ENCODE assay signal across 8 mouse cellular contexts in the genomic region with DNA sequence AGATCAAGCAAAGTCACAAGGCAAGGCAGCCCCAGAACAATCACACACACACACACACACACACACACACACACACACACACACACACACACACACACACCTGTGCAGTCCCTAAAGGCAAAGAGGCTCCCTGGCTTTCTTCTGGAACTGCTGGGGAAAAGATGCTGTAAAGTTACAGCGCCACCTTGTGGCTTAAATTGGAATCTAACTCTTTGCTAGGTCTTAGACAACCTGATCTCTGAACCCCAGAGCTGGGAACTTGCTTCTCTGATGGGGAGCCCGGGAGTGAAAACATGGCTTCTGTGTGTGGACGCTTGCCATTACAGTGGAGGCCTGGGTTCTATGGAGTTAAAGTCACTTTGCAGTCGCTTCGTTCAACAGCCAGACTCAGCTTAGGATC. TPM values are rescaled to one million over a fixed set of nuclear protein-coding genes. Genes with fewer than 3 reads are reported as not detected.
DNase-seq lines count a peak whose midpoint lies in the region; ATAC-seq and TF ChIP-seq lines count a peak whose summit lies in the region.
"Had no signal": no experiment of that assay in that cellular context is flagged by ENCODE, and none has a peak within 500 bp of the region (broad histone marks: within the 10 kb centered on the region; RNA-seq: fewer than 3 reads in every experiment).

No protein-coding gene starts in this region.

- H3K4me2 ChIP-seq in embryonic facial prominence, embryonic 14.5 days (ENCODE audit: low read depth, low read length), result no peak overlapping the region
- H3K4me2 ChIP-seq in liver, embryonic 16.5 days (ENCODE audit: low read depth, low read length), result no peak overlapping the region
- no peak overlapping the region for H3K4me2 ChIP-seq in neural tube, embryonic 14.5 days (ENCODE audit: low read depth, low read length)
- H3K4me2 ChIP-seq: stomach, embryonic 15.5 days had no signal

- no peak for TF ChIP-seq CTCF in thymus, adult 2 months (IDR thresholded peaks at IDR 0.05; ENCODE audit: borderline replicate concordance, control insufficient read depth, extremely low read depth, insufficient read depth, low read length, poor library complexity)

- no peaks in the 10 kb centered on the region for H3K27me3 ChIP-seq in thymus, adult 2 months (ENCODE audit: control insufficient read depth, insufficient read depth, low read length)
- no peaks in the 10 kb centered on the region for H3K27me3 ChIP-seq in embryonic facial prominence, embryonic 14.5 days (replicated peaks; ENCODE audit: control insufficient read depth, insufficient read depth, low read length)
- H3K27me3 ChIP-seq in liver, embryonic 16.5 days (ENCODE audit: control insufficient read depth, insufficient read depth, low read depth, low read length), result peaks cover 5% of the 10 kb centered on the region; the same call in 1 of the 2 replicates
- no peaks in the 10 kb centered on the region for H3K27me3 ChIP-seq in neural tube, embryonic 14.5 days (ENCODE audit: control insufficient read depth, insufficient read depth, low read length)
- H3K27me3 ChIP-seq: stomach, embryonic 15.5 days had no signal

- H3K36me3 ChIP-seq in thymus, adult 2 months (ENCODE audit: control insufficient read depth, insufficient read depth, low read length), result no peaks in the 10 kb centered on the region
- peaks cover 5% of the 10 kb centered on the region; the same call in 1 of the 2 replicates for H3K36me3 ChIP-seq in embryonic facial prominence, embryonic 14.5 days (ENCODE audit: control insufficient read depth, insufficient read depth, low read length)
- H3K36me3 ChIP-seq in liver, embryonic 16.5 days (ENCODE audit: control insufficient read depth, insufficient read depth), result no peaks in the 10 kb centered on the region
- H3K36me3 ChIP-seq in neural tube, embryonic 14.5 days (ENCODE audit: control insufficient read depth, insufficient read depth, low read length), result peaks cover 26% of the 10 kb centered on the region; the same call in 1 of the 2 replicates
- H3K36me3 ChIP-seq: stomach, embryonic 15.5 days had no signal

- no peak for TF ChIP-seq POLR2A in thymus, adult 2 months (IDR thresholded peaks at IDR 0.05; ENCODE audit: control insufficient read depth, extremely low read depth, insufficient read depth, low read length, poor library complexity)

- H3K9ac ChIP-seq in embryonic facial prominence, embryonic 14.5 days (ENCODE audit: low read depth, low read length), result no peak overlapping the region
- H3K9ac ChIP-seq in liver, embryonic 16.5 days (ENCODE audit: low read depth, low read length), result no peak overlapping the region
- H3K9ac ChIP-seq in neural tube, embryonic 14.5 days (replicated peaks; ENCODE audit: low read depth, low read length), result no peak overlapping the region
- H3K9ac ChIP-seq: stomach, embryonic 15.5 days had no signal

- no peaks in the 10 kb centered on the region for H3K4me1 ChIP-seq in thymus, adult 2 months (replicated peaks; ENCODE audit: control insufficient read depth, insufficient read depth, low read length)
- no peaks in the 10 kb centered on the region for H3K4me1 ChIP-seq in embryonic facial prominence, embryonic 14.5 days (ENCODE audit: control insufficient read depth, insufficient read depth, low read length)
- no peaks in the 10 kb centered on the region for H3K4me1 ChIP-seq in liver, embryonic 16.5 days (ENCODE audit: control insufficient read depth, low read depth, low read length)
- H3K4me1 ChIP-seq in neural tube, embryonic 14.5 days (ENCODE audit: control insufficient read depth, insufficient read depth, low read length), result 0 out of 2 replicates have a peak, but pooled peaks cover 3% of the 10 kb centered on the region
- H3K4me1 ChIP-seq: stomach, embryonic 15.5 days had no signal

- ATAC-seq in embryonic facial prominence, embryonic 14.5 days (ENCODE audit: low read depth), result peak; percentile 50
- peak; percentile 45 for ATAC-seq in liver, embryonic 16.5 days (ENCODE audit: low read depth)
- ATAC-seq in neural tube, embryonic 14.5 days (ENCODE audit: low read depth), result peak; percentile 30; the same call in 1 of the 2 replicates

- no peak overlapping the region for H3K4me3 ChIP-seq in thymus, adult 2 months (ENCODE audit: control insufficient read depth, insufficient read depth, low read length)
- no peak overlapping the region for H3K4me3 ChIP-seq in embryonic facial prominence, embryonic 14.5 days (ENCODE audit: low read depth, low read length)
- H3K4me3 ChIP-seq in liver, embryonic 16.5 days (ENCODE audit: low read depth, low read length), result no peak overlapping the region
- H3K4me3 ChIP-seq in neural tube, embryonic 14.5 days (ENCODE audit: low read depth, low read length), result no peak overlapping the region
- H3K4me3 ChIP-seq: stomach, embryonic 15.5 days had no signal

- peak; percentile 68 for DNase-seq in thymus, adult 2 months
- no peak for DNase-seq in thymus, adult 18-20 months
- DNase-seq in adipocyte (ENCODE audit: low spot score), result peak; percentile 86
- DNase-seq in embryonic facial prominence, embryonic 14.5 days (ENCODE audit: low spot score), result peak; percentile 76
- DNase-seq in induced T-regulatory cell, adult 2 months (ENCODE audit: low read depth), result peak; percentile 85

- no peaks in the 10 kb centered on the region for H3K9me3 ChIP-seq in embryonic facial prominence, embryonic 14.5 days (ENCODE audit: control insufficient read depth, low read length)
- no peaks in the 10 kb centered on the region for H3K9me3 ChIP-seq in liver, embryonic 16.5 days (replicated peaks; ENCODE audit: control insufficient read depth, low read length)
- H3K9me3 ChIP-seq in neural tube, embryonic 14.5 days (ENCODE audit: control insufficient read depth, low read length), result no peaks in the 10 kb centered on the region
- H3K9me3 ChIP-seq: stomach, embryonic 15.5 days had no signal

- WGBS in thymus, adult 2 months, result 28% methylated on average over 5 of the region's 5 CpGs
- WGBS in embryonic facial prominence, embryonic 14.5 days, result 21% methylated on average over 5 of the region's 5 CpGs
- 8% methylated on average over 5 of the region's 5 CpGs for WGBS in liver, embryonic 16.5 days (ENCODE audit: insufficient replicate concordance)
- 28% methylated on average over 5 of the region's 5 CpGs for WGBS in neural tube, embryonic 14.5 days

- no peak overlapping the region for H3K27ac ChIP-seq in thymus, adult 2 months (ENCODE audit: control insufficient read depth, insufficient read depth, low read length)
- no peak overlapping the region for H3K27ac ChIP-seq in embryonic facial prominence, embryonic 14.5 days (replicated peaks; ENCODE audit: low read depth, low read length)
- no peak overlapping the region for H3K27ac ChIP-seq in liver, embryonic 16.5 days (ENCODE audit: low read length)
- no peak overlapping the region for H3K27ac ChIP-seq in neural tube, embryonic 14.5 days (ENCODE audit: low read depth, low read length)
- H3K27ac ChIP-seq: stomach, embryonic 15.5 days had no signal

RNA-seq across cellular contexts. Expression of gene Abtb1, which starts 13.9 kb away (rescaled TPM):
- polyA plus RNA-seq in thymus, adult 2 months (2012; rRNA removed), result 204 and 239 TPM in 2 replicates
- polyA plus RNA-seq in embryonic facial prominence, embryonic 14.5 days (2014; fragmentation: Nextera tagmentation; extraction: Ambion mirVana), result 21.0 and 25.9 TPM in 2 replicates
- polyA plus RNA-seq in liver, embryonic 16.5 days (2015; fragmentation: Nextera tagmentation; extraction: Ambion mirVana), result 61.0 and 65.2 TPM in 2 replicates
- 40.7 and 42.4 TPM in 2 replicates for polyA plus RNA-seq in neural tube, embryonic 14.5 days (2014; fragmentation: Nextera tagmentation; extraction: Ambion mirVana)

RNA-seq across cellular contexts. Expression of gene Podxl2, which starts 19.2 kb away (rescaled TPM):
- polyA plus RNA-seq in thymus, adult 2 months (2012; rRNA removed), result 95.8 and 100.0 TPM in 2 replicates
- 83.4 and 95.9 TPM in 2 replicates for polyA plus RNA-seq in embryonic facial prominence, embryonic 14.5 days (2014; fragmentation: Nextera tagmentation; extraction: Ambion mirVana)
- polyA plus RNA-seq in liver, embryonic 16.5 days (2015; fragmentation: Nextera tagmentation; extraction: Ambion mirVana), result 0.51 and 1.6 TPM in 2 replicates
- 579 and 634 TPM in 2 replicates for polyA plus RNA-seq in neural tube, embryonic 14.5 days (2014; fragmentation: Nextera tagmentation; extraction: Ambion mirVana)

RNA-seq across cellular contexts. Expression of gene Mcm2, which starts 42.9 kb away (rescaled TPM):
- polyA plus RNA-seq in thymus, adult 2 months (2012; rRNA removed), result 169 and 232 TPM in 2 replicates
- polyA plus RNA-seq in embryonic facial prominence, embryonic 14.5 days (2014; fragmentation: Nextera tagmentation; extraction: Ambion mirVana), result 94.6 and 117 TPM in 2 replicates
- 128 and 136 TPM in 2 replicates for polyA plus RNA-seq in liver, embryonic 16.5 days (2015; fragmentation: Nextera tagmentation; extraction: Ambion mirVana)
- polyA plus RNA-seq in neural tube, embryonic 14.5 days (2014; fragmentation: Nextera tagmentation; extraction: Ambion mirVana), result 15.1 and 22.6 TPM in 2 replicates

RNA-seq across cellular contexts. Expression of gene Tpra1, which starts 46.4 kb away (rescaled TPM):
- polyA plus RNA-seq in thymus, adult 2 months (2012; rRNA removed), result 300 and 366 TPM in 2 replicates
- 44.9 and 52.1 TPM in 2 replicates for polyA plus RNA-seq in embryonic facial prominence, embryonic 14.5 days (2014; fragmentation: Nextera tagmentation; extraction: Ambion mirVana)
- 56.9 and 60.3 TPM in 2 replicates for polyA plus RNA-seq in liver, embryonic 16.5 days (2015; fragmentation: Nextera tagmentation; extraction: Ambion mirVana)
- 54.2 and 58.0 TPM in 2 replicates for polyA plus RNA-seq in neural tube, embryonic 14.5 days (2014; fragmentation: Nextera tagmentation; extraction: Ambion mirVana)

Comparison
In these comparisons a context has a peak if more than half of its experiments do, and no peak if none do; other contexts are left out.
1. DNase-seq: peak in thymus, adult 2 months (single experiment), adipocyte (single experiment), embryonic facial prominence, embryonic 14.5 days (single experiment) and induced T-regulatory cell, adult 2 months (single experiment); none in thymus, adult 18-20 months (0 of 2).
2. RNA of gene Podxl2, which starts 19.2 kb away (polyA plus RNA-seq): 579 to 634 TPM in neural tube, embryonic 14.5 days, 95.8 to 100.0 TPM in thymus, adult 2 months and 83.4 to 95.9 TPM in embryonic facial prominence, embryonic 14.5 days; 0.51 to 1.6 TPM in liver, embryonic 16.5 days; every median in the first group is over 10 times any median in the second.
3. Peak in every context shown above with its lines, with median percentiles within 50 percentile points of each other: ATAC-seq.